Mouse (Mus musculus): Measurements from ENCODE around the gene Rbm44.

The Rbm44 gene

DNA sequence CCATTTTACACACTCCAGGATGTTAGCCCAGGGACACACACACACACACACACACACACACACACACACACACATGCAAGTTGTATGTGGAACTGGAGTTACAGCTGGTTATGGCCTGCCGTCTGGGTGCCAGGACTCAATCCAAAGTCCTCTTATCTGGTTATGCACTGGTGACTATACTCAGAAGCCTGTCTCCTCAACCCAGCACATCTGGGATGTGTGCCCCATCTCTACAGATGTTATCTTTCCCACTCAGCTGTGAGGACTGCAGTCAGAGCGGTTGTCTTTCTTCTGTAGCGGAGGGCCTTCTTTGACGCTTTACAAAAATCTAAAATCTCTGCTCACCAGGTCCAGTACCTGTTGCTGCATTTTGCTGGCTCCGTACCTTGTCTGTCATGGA, 29.9 kb downstream of the Rbm44 start:
- in situ Hi-C loops (cut with MboI; ENCODE audit: low pct_unique_long_range_greater_than_20kb in 1 of 2, low sequenced_read_pairs in 2 of 2, unreplicated experiment in 1 of 2): no loop called here

DNA sequence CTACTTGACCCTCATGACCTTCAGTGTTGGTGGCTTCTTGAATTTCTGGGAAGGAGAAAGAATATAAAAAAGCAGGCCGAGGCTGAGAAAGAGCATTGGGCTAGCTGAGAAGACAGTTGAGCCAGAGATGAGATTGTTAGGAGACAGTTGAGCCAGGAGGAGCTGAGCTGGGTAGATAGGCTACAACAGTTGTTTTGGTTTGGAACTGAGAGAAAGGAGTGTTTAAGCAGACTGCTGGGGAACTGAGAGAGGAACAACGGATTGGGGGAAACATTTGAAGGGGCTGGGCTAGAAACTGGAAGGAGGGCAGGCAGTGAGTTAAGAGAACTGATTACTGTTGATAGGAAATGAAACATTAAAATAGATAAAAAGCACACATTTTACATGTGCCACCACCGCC, 31.1 kb downstream of the Rbm44 start:
- in situ Hi-C loops (cut with MboI; ENCODE audit: low pct_unique_long_range_greater_than_20kb in 1 of 2, low sequenced_read_pairs in 2 of 2, unreplicated experiment in 1 of 2): no loop called here

- in situ Hi-C loops (cut with MboI; ENCODE audit: low pct_unique_long_range_greater_than_20kb in 1 of 2, low sequenced_read_pairs in 2 of 2, unreplicated experiment in 1 of 2): no loop called here
Measured at GRCm38 (mm10) chr1:91176871-91177270, 32.0 kb downstream of the Rbm44 start.

- in situ Hi-C loops (cut with MboI; ENCODE audit: low pct_unique_long_range_greater_than_20kb in 1 of 2, low sequenced_read_pairs in 2 of 2, unreplicated experiment in 1 of 2): no loop called here
Measured at GRCm38 (mm10) chr1:91179086-91179485, 34.2 kb downstream of the Rbm44 start.

- in situ Hi-C loops (cut with MboI; ENCODE audit: low pct_unique_long_range_greater_than_20kb in 1 of 2, low sequenced_read_pairs in 2 of 2, unreplicated experiment in 1 of 2): no loop called here
Measured at GRCm38 (mm10) chr1:91179533-91180173, 34.8 kb downstream of the Rbm44 start, which contains the start of gene Ramp1. Gene Ramp1, plus strand, starts transcription at chr1:91179822.

DNA sequence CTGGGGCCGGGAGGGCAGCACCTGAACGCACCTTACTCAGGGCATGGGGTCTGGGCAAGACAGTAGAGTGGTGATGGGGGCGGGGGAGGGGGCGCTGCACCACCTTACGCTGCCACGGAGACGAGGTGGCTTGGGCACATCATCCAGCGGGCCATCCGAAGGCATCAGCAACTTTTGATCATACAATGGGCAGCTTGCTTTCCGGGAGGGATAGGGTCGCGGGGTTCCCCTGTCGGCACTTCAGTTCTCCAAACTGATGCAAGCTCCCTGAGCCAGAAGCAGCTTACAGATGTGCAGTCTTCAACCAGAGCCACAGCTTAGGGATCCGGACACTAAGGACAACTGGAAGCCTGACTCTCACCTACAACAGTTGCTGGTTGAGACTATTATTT, 35.3 kb downstream of the Rbm44 start:
- in situ Hi-C loops (cut with MboI; ENCODE audit: low pct_unique_long_range_greater_than_20kb in 1 of 2, low sequenced_read_pairs in 2 of 2, unreplicated experiment in 1 of 2): no loop called here

- in situ Hi-C loops (cut with MboI; ENCODE audit: low pct_unique_long_range_greater_than_20kb in 1 of 2, low sequenced_read_pairs in 2 of 2, unreplicated experiment in 1 of 2): no loop called here
Measured at GRCm38 (mm10) chr1:91180723-91181122, 35.8 kb downstream of the Rbm44 start.

DNA sequence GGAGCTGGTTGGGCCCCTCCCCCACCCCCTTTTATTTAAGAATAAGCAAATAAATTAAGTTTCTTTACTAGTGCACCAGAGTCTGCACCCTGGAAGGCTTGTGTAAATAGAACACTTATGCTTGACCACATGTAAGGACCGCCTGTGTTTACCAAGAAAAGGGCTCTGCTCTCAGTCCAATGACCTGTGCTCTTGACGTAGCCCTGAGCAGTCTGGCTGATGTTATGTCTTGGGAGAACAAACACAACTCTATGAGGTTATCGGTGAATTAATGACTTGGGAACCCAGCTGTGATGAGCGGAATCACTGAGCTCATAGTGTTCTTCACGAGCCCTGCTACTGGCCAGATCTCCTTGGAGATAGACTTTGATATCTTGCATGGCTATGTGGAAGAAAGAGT, 36.4 kb downstream of the Rbm44 start:
- in situ Hi-C loops (cut with MboI; ENCODE audit: low pct_unique_long_range_greater_than_20kb in 1 of 2, low sequenced_read_pairs in 2 of 2, unreplicated experiment in 1 of 2): no loop called here

DNA sequence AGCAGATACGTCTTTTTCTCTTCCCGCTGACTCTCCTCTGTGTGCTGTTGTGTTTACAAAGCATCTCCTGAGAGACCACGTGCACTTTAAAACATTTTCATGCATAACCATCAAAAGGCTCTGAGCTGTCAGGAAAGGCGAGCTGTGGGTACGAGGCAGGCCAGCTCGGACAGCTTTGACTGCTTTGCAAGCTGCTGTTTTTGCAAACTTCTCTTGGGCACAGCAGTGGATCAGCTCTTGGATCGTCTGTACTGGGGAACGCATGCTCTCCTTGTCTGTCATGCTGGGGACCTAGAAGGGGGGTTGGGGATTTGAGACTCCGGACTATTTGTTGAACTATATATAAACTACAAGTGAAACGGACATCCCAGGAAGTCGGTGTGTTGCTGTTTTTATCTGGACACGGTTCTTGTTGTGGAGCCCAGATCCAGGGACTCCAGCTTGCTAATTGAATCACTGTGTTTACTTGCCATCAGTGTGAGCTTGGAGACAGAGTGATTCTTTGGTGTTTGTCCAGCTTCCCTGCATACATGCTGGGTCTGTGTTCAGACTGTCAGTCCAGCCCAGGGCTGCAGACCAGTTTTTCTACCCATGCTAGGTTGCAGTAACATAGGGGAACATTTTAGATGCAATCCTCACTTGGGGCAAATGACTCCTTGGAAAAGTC, 37.0 kb downstream of the Rbm44 start:
- in situ Hi-C loops (cut with MboI; ENCODE audit: low pct_unique_long_range_greater_than_20kb in 1 of 2, low sequenced_read_pairs in 2 of 2, unreplicated experiment in 1 of 2): no loop called here

GRCm38 (mm10) chr1:91183305-91183704, 38.4 kb downstream of the Rbm44 start:
- in situ Hi-C loops (cut with MboI; ENCODE audit: low pct_unique_long_range_greater_than_20kb in 1 of 2, low sequenced_read_pairs in 2 of 2, unreplicated experiment in 1 of 2): no loop called here

GRCm38 (mm10) chr1:91186677-91187076, 41.8 kb downstream of the Rbm44 start:
- in situ Hi-C loops (cut with MboI; ENCODE audit: low pct_unique_long_range_greater_than_20kb in 1 of 2, low sequenced_read_pairs in 2 of 2, unreplicated experiment in 1 of 2): no loop called here

GRCm38 (mm10) chr1:91187315-91187714, 42.4 kb downstream of the Rbm44 start:
- in situ Hi-C loops (cut with MboI; ENCODE audit: low pct_unique_long_range_greater_than_20kb in 1 of 2, low sequenced_read_pairs in 2 of 2, unreplicated experiment in 1 of 2): no loop called here

DNA sequence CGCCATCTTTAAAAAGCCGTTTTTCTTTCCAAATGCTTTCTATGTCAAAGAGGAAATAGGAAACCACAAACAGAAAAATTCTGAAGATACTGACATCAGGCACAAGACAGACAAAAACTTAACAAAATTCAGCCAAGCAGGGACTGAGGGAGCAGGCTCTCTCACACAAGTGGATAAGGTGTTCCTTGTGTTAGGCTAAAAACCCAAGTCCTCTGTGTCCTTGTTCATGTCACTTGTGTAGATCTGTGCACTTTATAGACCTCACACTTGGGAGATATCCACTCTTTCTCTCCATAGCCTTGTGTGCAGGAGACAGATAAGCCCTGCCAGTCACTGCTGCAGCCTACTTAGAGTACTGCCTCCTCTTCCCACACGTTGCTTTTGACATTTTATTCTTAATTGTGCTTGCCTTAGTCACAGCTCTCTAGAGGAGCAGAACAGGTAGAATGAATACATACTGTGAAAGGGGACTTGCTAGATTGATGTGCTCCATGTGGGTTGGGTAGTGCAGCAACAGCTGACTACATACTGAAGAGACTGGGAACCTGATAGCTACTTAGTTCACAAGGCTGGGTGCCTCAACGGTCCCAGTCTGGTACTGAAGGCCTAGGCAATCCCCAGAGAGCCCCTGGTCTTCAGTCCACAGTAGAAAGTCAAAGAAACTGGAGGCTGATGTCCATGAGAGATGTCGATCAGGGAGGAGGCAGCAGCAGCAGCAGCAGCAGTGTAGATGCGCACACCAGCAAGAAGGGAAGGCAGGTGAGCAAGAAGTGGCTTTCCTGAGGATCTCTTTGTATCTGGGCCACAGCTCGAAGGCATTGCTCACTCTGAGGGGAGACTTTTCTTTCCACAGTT, 43.1 kb downstream of the Rbm44 start:
- in situ Hi-C loops (cut with MboI; ENCODE audit: low pct_unique_long_range_greater_than_20kb in 1 of 2, low sequenced_read_pairs in 2 of 2, unreplicated experiment in 1 of 2): no loop called here

DNA sequence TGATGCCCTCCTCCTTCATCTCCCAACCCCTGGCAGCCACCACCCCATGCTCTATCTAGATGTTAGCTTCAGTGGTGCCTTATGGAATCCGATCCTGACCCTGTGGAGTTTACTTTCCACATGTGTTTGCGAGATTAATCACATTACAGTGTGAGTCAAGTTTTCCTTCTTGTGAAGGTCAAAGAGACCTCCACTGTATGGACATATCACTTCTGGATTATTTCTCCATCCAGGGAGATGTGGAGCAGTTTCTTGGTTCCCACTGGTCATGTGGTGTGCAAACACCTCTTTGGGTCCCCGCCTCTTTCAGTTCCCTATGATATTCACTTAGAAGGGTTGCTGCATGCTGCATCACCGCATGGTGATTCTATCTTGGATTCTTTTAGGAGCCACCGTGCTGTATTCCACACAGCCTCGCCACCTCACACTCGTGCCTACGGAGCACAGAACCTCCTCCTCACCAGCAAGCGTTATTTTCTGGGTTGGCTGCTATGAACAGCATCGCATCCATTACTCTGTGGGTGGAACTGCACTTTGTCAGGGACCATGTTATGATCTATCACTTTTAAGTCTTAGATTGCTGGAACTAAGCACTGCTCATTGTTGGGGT, 44.1 kb downstream of the Rbm44 start:
- in situ Hi-C loops (cut with MboI; ENCODE audit: low pct_unique_long_range_greater_than_20kb in 1 of 2, low sequenced_read_pairs in 2 of 2, unreplicated experiment in 1 of 2): no loop called here

GRCm38 (mm10) chr1:91192184-91192583, 47.3 kb downstream of the Rbm44 start:
- in situ Hi-C loops (cut with MboI; ENCODE audit: low pct_unique_long_range_greater_than_20kb in 1 of 2, low sequenced_read_pairs in 2 of 2, unreplicated experiment in 1 of 2): no loop called here

- in situ Hi-C loops (cut with MboI; ENCODE audit: low pct_unique_long_range_greater_than_20kb in 1 of 2, low sequenced_read_pairs in 2 of 2, unreplicated experiment in 1 of 2): no loop called here
Measured at GRCm38 (mm10) chr1:91193242-91193641, 48.4 kb downstream of the Rbm44 start.

GRCm38 (mm10) chr1:91193680-91194079, 48.8 kb downstream of the Rbm44 start:
- in situ Hi-C loops (cut with MboI; ENCODE audit: low pct_unique_long_range_greater_than_20kb in 1 of 2, low sequenced_read_pairs in 2 of 2, unreplicated experiment in 1 of 2): no loop called here

- in situ Hi-C loops (cut with MboI; ENCODE audit: low pct_unique_long_range_greater_than_20kb in 1 of 2, low sequenced_read_pairs in 2 of 2, unreplicated experiment in 1 of 2): no loop called here
Measured at GRCm38 (mm10) chr1:91199793-91200192, 54.9 kb downstream of the Rbm44 start.

- in situ Hi-C loops (cut with MboI; ENCODE audit: low pct_unique_long_range_greater_than_20kb in 1 of 2, low sequenced_read_pairs in 2 of 2, unreplicated experiment in 1 of 2): no loop called here
Measured at GRCm38 (mm10) chr1:91201122-91201521, 56.2 kb downstream of the Rbm44 start.
